Mouse (Mus musculus) testis, adult 2 months (tissue): ENCODE measurements around the gene Myo3a. TPM values are rescaled to one million over a fixed set of nuclear protein-coding genes. Genes with fewer than 3 reads are reported as not detected.

Experiments used
- H3K27ac ChIP-seq: fragments of 200-500 bp; 2 replicates; pipeline ENCODE4 v1.5.1; 2012; ENCODE audit warnings: low read depth, low read length; ENCODE audit not compliant: control insufficient read depth, insufficient read depth
- H3K27me3 ChIP-seq: fragments of 200-500 bp; 2 replicates; pipeline ENCODE4 v1.6.1; 2012; ENCODE audit warnings: mild to moderate bottlenecking, low read length, moderate library complexity; ENCODE audit not compliant: control insufficient read depth, insufficient read depth
- H3K36me3 ChIP-seq: fragments of 200-500 bp; 2 replicates; pipeline ENCODE4 v1.6.1; 2012; ENCODE audit warnings: mild to moderate bottlenecking, low read length; ENCODE audit not compliant: control insufficient read depth, insufficient read depth
- H3K4me1 ChIP-seq: fragments of 200-500 bp; 2 replicates; pipeline ENCODE4 v1.6.1; 2012; ENCODE audit warnings: low read length; ENCODE audit not compliant: control insufficient read depth, insufficient read depth
- H3K4me3 ChIP-seq: fragments of 200-500 bp; 2 replicates; pipeline ENCODE4 v1.5.1; 2012; ENCODE audit warnings: low read depth, mild to moderate bottlenecking, low read length, moderate library complexity, mixed read lengths; ENCODE audit not compliant: control insufficient read depth
- CTCF ChIP-seq: fragments of 200-500 bp; IDR thresholded peaks from 2 replicates; pipeline ENCODE4 v1.5.1; 2012; ENCODE audit warnings: low read depth, mild to moderate bottlenecking, inconsistent platforms, low read length, moderate library complexity; ENCODE audit not compliant: control insufficient read depth, insufficient read depth, insufficient replicate concordance
- POLR2A ChIP-seq: fragments of 200-500 bp; IDR thresholded peaks from 2 replicates; pipeline ENCODE4 v1.6.1; 2012; ENCODE audit warnings: low read depth, mild to moderate bottlenecking, inconsistent platforms, low read length, moderate library complexity; ENCODE audit not compliant: control insufficient read depth
- polyA plus RNA-seq: library from polyadenylated mRNA; depleted of rRNA; stranded (reverse); fragments of >200 nt; gene quantifications from 2 replicates; pipeline ENCODE4 v1.2.3, GENCODE M21; 2012; rRNA removed

The Myo3a gene
- 0.14 and 0.22 TPM in 2 replicates for polyA plus RNA-seq

GRCm38 (mm10) chr2:22227308-22227707 lies at the start of gene Myo3a:
Myo3a (plus strand) TSS chr2:22227503.
- Histone ChIP-seq H3K27ac (no peak within 1 kb of the TSS), H3K27me3 (no peaks in the 10 kb centered on the region), H3K4me1 (peaks cover 3% of the 10 kb centered on the region; the same call in 1 of the 2 replicates), H3K4me3 (no peak within 1 kb of the TSS; the same call in 1 of the 2 replicates), H3K36me3 (no peaks in the 10 kb centered on the region)
- TF ChIP-seq POLR2A (no peak), CTCF (no peak)

GRCm38 (mm10) chr2:22250462-22250861 lies 23.2 kb downstream of the Myo3a start:
- TF ChIP-seq POLR2A (no peak), CTCF (no peak)
- no peaks in the 10 kb centered on the region for H3K36me3 ChIP-seq
- H3K4me3 ChIP-seq: no peak overlapping the region
- no peaks in the 10 kb centered on the region for H3K27me3 ChIP-seq
- no peaks in the 10 kb centered on the region for H3K4me1 ChIP-seq
- no peak overlapping the region for H3K27ac ChIP-seq

- TF ChIP-seq POLR2A (no peak), CTCF (no peak)
- H3K36me3 ChIP-seq: no peaks in the 10 kb centered on the region
- H3K4me1 ChIP-seq: no peaks in the 10 kb centered on the region
- no peak overlapping the region for H3K4me3 ChIP-seq
- H3K27me3 ChIP-seq: no peaks in the 10 kb centered on the region
- H3K27ac ChIP-seq: no peak overlapping the region
These were observed 23.7 kb downstream of the Myo3a start for GRCm38 (mm10) chr2:22251045-22251444.

GRCm38 (mm10) chr2:22255600-22255999 lies 28.3 kb downstream of the Myo3a start:
- Histone ChIP-seq H3K4me3 (no peak overlapping the region), H3K27me3 (no peaks in the 10 kb centered on the region), H3K4me1 (no peaks in the 10 kb centered on the region), H3K27ac (no peak overlapping the region), H3K36me3 (no peaks in the 10 kb centered on the region)
- TF ChIP-seq CTCF (no peak), POLR2A (no peak)

- TF ChIP-seq POLR2A (no peak), CTCF (no peak)
- Histone ChIP-seq H3K27me3 (no peaks in the 10 kb centered on the region), H3K4me1 (no peaks in the 10 kb centered on the region), H3K4me3 (no peak overlapping the region), H3K36me3 (no peaks in the 10 kb centered on the region), H3K27ac (no peak overlapping the region)
These were observed 44.3 kb downstream of the Myo3a start for GRCm38 (mm10) chr2:22271555-22271954.

- Histone ChIP-seq H3K27ac (no peak overlapping the region), H3K27me3 (no peaks in the 10 kb centered on the region), H3K4me1 (no peaks in the 10 kb centered on the region), H3K4me3 (no peak overlapping the region), H3K36me3 (no peaks in the 10 kb centered on the region)
- no peak for TF ChIP-seq CTCF
- no peak for TF ChIP-seq POLR2A
These were observed 58.1 kb downstream of the Myo3a start for GRCm38 (mm10) chr2:22285366-22285765.

- H3K4me1 ChIP-seq: no peaks in the 10 kb centered on the region
- no peaks in the 10 kb centered on the region for H3K36me3 ChIP-seq
- H3K27me3 ChIP-seq: no peaks in the 10 kb centered on the region
- no peak for TF ChIP-seq CTCF
- TF ChIP-seq POLR2A: no peak
- H3K27ac ChIP-seq: no peak overlapping the region
- no peak overlapping the region for H3K4me3 ChIP-seq
These were observed 58.5 kb downstream of the Myo3a start for GRCm38 (mm10) chr2:22285777-22286176.

GRCm38 (mm10) chr2:22293579-22294446 lies 66.5 kb downstream of the Myo3a start:
- Histone ChIP-seq H3K36me3 (no peaks in the 10 kb centered on the region), H3K27ac (no peak overlapping the region), H3K4me3 (no peak overlapping the region), H3K27me3 (no peaks in the 10 kb centered on the region), H3K4me1 (no peaks in the 10 kb centered on the region)
- TF ChIP-seq POLR2A (no peak), CTCF (no peak)
